Mouse (Mus musculus) right cerebral cortex, postnatal 10 days (tissue): ENCODE measurements at regions not wholly inside any gene's neighbourhood (a gene's known extent, or its start where the extent isn't known, plus 50 kb on each side); places are given as distances from the start of the nearest gene placed in this dataset.
"Not testable (repeated sequence)": the region's sequence is repeated elsewhere in the genome, so short reads cannot be mapped to it uniquely, and the experiment has no call there.

Experiments
- DNase-seq, 2 experiments: peaks; one replicate each; pipeline ENCODE4 v3.0.0; 2021; ENCODE audit warnings: low spot score in 2 of 2

- DNase-seq = no peak
Observed at GRCm38 (mm10) chr13:58663316-58663715, 52.6 kb upstream of the Slc28a3 start.

- DNase-seq = no peak
Observed at GRCm38 (mm10) chr13:58668664-58669063, 58.0 kb upstream of the Slc28a3 start.

GRCm38 (mm10) chr13:58670206-58670605, 59.5 kb upstream of the Slc28a3 start:
- no peak for DNase-seq

- DNase-seq = not testable (repeated sequence)
Observed at GRCm38 (mm10) chr13:58675611-58676010, 64.9 kb upstream of the Slc28a3 start.

- DNase-seq = no peak
Observed at GRCm38 (mm10) chr13:58677521-58677920, 66.8 kb upstream of the Slc28a3 start.

- peak in 1 of 2 experiments; percentile 53 for DNase-seq
Observed at GRCm38 (mm10) chr13:58679663-58680062, 69.0 kb upstream of the Slc28a3 start.

- no peak for DNase-seq
Observed at GRCm38 (mm10) chr13:58686822-58687221, 76.1 kb upstream of the Slc28a3 start.

GRCm38 (mm10) chr13:58687609-58688008, 76.9 kb upstream of the Slc28a3 start:
- no peak for DNase-seq

GRCm38 (mm10) chr13:58688249-58688648, 77.6 kb upstream of the Slc28a3 start:
- no peak for DNase-seq

- DNase-seq = peak in 1 of 2 experiments; percentile 45
Observed at GRCm38 (mm10) chr13:58694703-58695102, 84.0 kb upstream of the Slc28a3 start.

- DNase-seq = no peak
Observed at GRCm38 (mm10) chr13:58695964-58696363, 85.3 kb upstream of the Slc28a3 start.

GRCm38 (mm10) chr13:58700021-58700420, 89.3 kb upstream of the Slc28a3 start:
- DNase-seq = no peak

- DNase-seq = no peak
Observed at GRCm38 (mm10) chr13:58704141-58704540, 93.5 kb upstream of the Slc28a3 start.

GRCm38 (mm10) chr13:58716584-58716983, 89.8 kb upstream of the Ntrk2 start:
- no peak for DNase-seq

- DNase-seq = no peak
Observed at GRCm38 (mm10) chr13:58730500-58731105, 75.8 kb upstream of the Ntrk2 start.

GRCm38 (mm10) chr13:58732776-58733175, 73.6 kb upstream of the Ntrk2 start:
- DNase-seq = no peak

- DNase-seq = no peak
Observed at GRCm38 (mm10) chr13:58733615-58734014, 72.8 kb upstream of the Ntrk2 start.

- no peak for DNase-seq
Observed at GRCm38 (mm10) chr13:58735577-58735976, 70.8 kb upstream of the Ntrk2 start.

- no peak for DNase-seq
Observed at GRCm38 (mm10) chr13:58740731-58741130, 65.6 kb upstream of the Ntrk2 start.

- no peak for DNase-seq
Observed at GRCm38 (mm10) chr13:58746056-58746455, 60.3 kb upstream of the Ntrk2 start.

- peak in 1 of 2 experiments; percentile 50 for DNase-seq
Observed at GRCm38 (mm10) chr13:58747685-58748084, 58.7 kb upstream of the Ntrk2 start.

GRCm38 (mm10) chr13:58756125-58756524, 50.2 kb upstream of the Ntrk2 start:
- no peak for DNase-seq
